Mouse (Mus musculus): ENCODE data around the gene Ckm. TPM values are rescaled to one million over a fixed set of nuclear protein-coding genes. Genes with fewer than 3 reads are reported as not detected.

Ckm gene
- polyA plus RNA-seq, 1 experiment from 2014 or later: 25.2 TPM

GRCm38 (mm10) chr7:19359892-19360641 lies 44.5 kb upstream of the Ckm start:
- no peak overlapping the region for H3K27ac ChIP-seq (ENCODE audit: low read depth, low read length)
- TF ChIP-seq CTCF (IDR thresholded peaks at IDR 0.05; ENCODE audit: low read depth): no peak
- WGBS: under 1% methylated on average over 45 of the region's 45 CpGs
- H3K4me1 ChIP-seq (replicated peaks; ENCODE audit: control insufficient read depth, insufficient read depth, low read length): 0 out of 2 replicates have a peak, but pooled peaks cover 9% of the 10 kb centered on the region
- no peaks in the 10 kb centered on the region for H3K9me3 ChIP-seq (ENCODE audit: control insufficient read depth)
- ATAC-seq: peak; percentile 37
- peak overlapping the region; percentile 34; the same call in 1 of the 2 replicates for H3K9ac ChIP-seq (ENCODE audit: low read depth, low read length)
- peak overlapping the region; percentile 96 for H3K4me2 ChIP-seq (replicated peaks; ENCODE audit: low read depth)
- H3K27me3 ChIP-seq (replicated peaks; ENCODE audit: control insufficient read depth, insufficient read depth, low read length): no peaks in the 10 kb centered on the region
- peak overlapping the region; percentile 73 for H3K4me3 ChIP-seq (ENCODE audit: low read depth, low read length)
- peaks cover 19% of the 10 kb centered on the region; the same call in 1 of the 2 replicates for H3K36me3 ChIP-seq (ENCODE audit: control insufficient read depth, insufficient read depth)

DNA sequence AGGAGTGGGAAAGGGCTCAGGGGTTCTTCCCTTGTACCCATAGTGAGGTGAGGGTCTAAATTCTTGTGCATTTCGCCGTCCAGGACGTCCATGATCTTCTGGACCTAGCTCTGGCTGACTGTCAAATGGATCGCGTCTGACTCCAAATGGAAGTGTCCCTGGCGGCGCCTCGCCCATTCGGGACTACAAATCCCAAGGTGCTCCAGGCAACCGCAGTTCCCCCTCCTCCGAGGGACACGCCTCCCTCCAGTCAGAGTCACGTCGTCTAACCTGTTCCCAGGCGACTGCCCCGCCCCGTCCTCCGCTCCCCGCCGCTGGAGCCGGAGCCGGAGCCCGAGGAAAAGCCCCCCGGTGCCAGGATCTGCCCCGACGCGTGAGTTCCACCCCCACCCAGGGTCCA lies 43.6 kb upstream of the Ckm start:
- Histone ChIP-seq H3K9ac (ENCODE audit: low read depth, low read length) (peak overlapping the region; percentile 40), H3K27me3 (replicated peaks; ENCODE audit: control insufficient read depth, insufficient read depth, low read length) (no peaks in the 10 kb centered on the region), H3K27ac (ENCODE audit: low read depth, low read length) (no peak overlapping the region), H3K9me3 (ENCODE audit: control insufficient read depth) (no peaks in the 10 kb centered on the region), H3K4me1 (replicated peaks; ENCODE audit: control insufficient read depth, insufficient read depth, low read length) (0 out of 2 replicates have a peak, but pooled peaks cover 9% of the 10 kb centered on the region), H3K4me2 (replicated peaks; ENCODE audit: low read depth) (peak overlapping the region; percentile 96), H3K4me3 (ENCODE audit: low read depth, low read length) (peak overlapping the region; percentile 73), H3K36me3 (ENCODE audit: control insufficient read depth, insufficient read depth) (peaks cover 13% of the 10 kb centered on the region; the same call in 1 of the 2 replicates)
- peak; percentile 72 for ATAC-seq
- under 1% methylated on average over 27 of the region's 27 CpGs for WGBS
- no peak for TF ChIP-seq CTCF (IDR thresholded peaks at IDR 0.05; ENCODE audit: low read depth)

DNA sequence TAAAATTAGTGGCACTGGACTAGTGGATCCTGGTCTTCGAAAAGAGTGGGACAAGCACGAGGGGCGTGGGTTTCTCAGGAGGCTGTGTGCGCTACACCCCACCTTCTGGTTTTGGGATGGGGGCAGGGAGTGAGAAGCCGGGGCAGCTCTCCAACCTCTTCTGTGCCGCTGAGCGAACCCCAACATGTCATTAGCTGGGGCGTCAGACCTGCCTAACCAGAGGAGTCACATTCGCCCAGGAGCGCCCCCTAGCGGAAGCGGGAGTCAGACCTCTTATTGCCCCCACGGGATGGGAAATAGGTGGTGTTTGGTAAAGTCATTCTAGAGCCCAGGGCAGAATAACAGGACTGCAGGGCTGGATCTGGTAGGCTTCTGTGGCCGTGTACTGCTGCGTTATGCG lies 42.9 kb upstream of the Ckm start:
- H3K4me1 ChIP-seq (replicated peaks; ENCODE audit: control insufficient read depth, insufficient read depth, low read length): 0 out of 2 replicates have a peak, but pooled peaks cover 9% of the 10 kb centered on the region
- peak; percentile 11; the same call in 1 of the 2 replicates for ATAC-seq
- no peak overlapping the region for H3K27ac ChIP-seq (ENCODE audit: low read depth, low read length)
- no peaks in the 10 kb centered on the region for H3K9me3 ChIP-seq (ENCODE audit: control insufficient read depth)
- peak overlapping the region; percentile 40; the same call in 1 of the 2 replicates for H3K9ac ChIP-seq (ENCODE audit: low read depth, low read length)
- TF ChIP-seq CTCF (IDR thresholded peaks at IDR 0.05; ENCODE audit: low read depth): peak; percentile 89
- peak overlapping the region; percentile 73 for H3K4me3 ChIP-seq (ENCODE audit: low read depth, low read length)
- 8% methylated on average over 16 of the region's 16 CpGs for WGBS
- peak overlapping the region; percentile 96 for H3K4me2 ChIP-seq (replicated peaks; ENCODE audit: low read depth)
- peaks cover 8% of the 10 kb centered on the region; the same call in 1 of the 2 replicates for H3K36me3 ChIP-seq (ENCODE audit: control insufficient read depth, insufficient read depth)
- H3K27me3 ChIP-seq (replicated peaks; ENCODE audit: control insufficient read depth, insufficient read depth, low read length): no peaks in the 10 kb centered on the region

GRCm38 (mm10) chr7:19362276-19362675 lies 42.3 kb upstream of the Ckm start:
- no peak overlapping the region for H3K9ac ChIP-seq (ENCODE audit: low read depth, low read length)
- H3K4me1 ChIP-seq (replicated peaks; ENCODE audit: control insufficient read depth, insufficient read depth, low read length): 0 out of 2 replicates have a peak, but pooled peaks cover 9% of the 10 kb centered on the region
- no peaks in the 10 kb centered on the region for H3K27me3 ChIP-seq (replicated peaks; ENCODE audit: control insufficient read depth, insufficient read depth, low read length)
- no peak for ATAC-seq
- 36% methylated on average over 4 of the region's 4 CpGs for WGBS
- H3K4me3 ChIP-seq (ENCODE audit: low read depth, low read length): no peak overlapping the region
- no peaks in the 10 kb centered on the region for H3K9me3 ChIP-seq (ENCODE audit: control insufficient read depth)
- H3K27ac ChIP-seq (ENCODE audit: low read depth, low read length): no peak overlapping the region
- H3K4me2 ChIP-seq (replicated peaks; ENCODE audit: low read depth): peak overlapping the region; percentile 96
- TF ChIP-seq CTCF (IDR thresholded peaks at IDR 0.05; ENCODE audit: low read depth): no peak
- H3K36me3 ChIP-seq (ENCODE audit: control insufficient read depth, insufficient read depth): peaks cover 5% of the 10 kb centered on the region; the same call in 1 of the 2 replicates

DNA sequence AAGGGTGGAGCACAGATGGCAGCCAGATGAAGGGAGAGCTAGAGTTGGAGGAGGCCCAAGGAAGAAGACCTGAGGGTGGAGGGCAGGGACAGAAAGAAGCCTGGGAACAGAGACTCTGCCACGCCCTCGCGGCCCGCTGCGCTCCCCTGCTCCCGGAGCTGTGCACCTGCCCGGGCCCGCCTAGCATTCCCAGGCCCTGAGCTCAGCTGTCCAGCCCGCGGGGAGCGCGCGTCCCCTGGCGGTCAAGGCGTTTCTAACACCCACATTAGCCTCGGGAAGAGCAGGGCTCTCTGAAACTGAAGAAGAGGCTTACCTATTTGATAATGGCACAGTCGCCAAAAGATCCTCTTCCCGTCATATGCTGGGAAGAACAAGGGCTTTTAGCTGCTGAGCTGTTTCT lies 40.7 kb upstream of the Ckm start:
- H3K27ac ChIP-seq (ENCODE audit: low read depth, low read length): no peak overlapping the region

GRCm38 (mm10) chr7:19365376-19365775 lies 39.2 kb upstream of the Ckm start:
- no peak for TF ChIP-seq CTCF (IDR thresholded peaks at IDR 0.05; ENCODE audit: low read depth)
- Histone ChIP-seq H3K4me3 (ENCODE audit: low read depth, low read length) (no peak overlapping the region), H3K4me2 (replicated peaks; ENCODE audit: low read depth) (no peak overlapping the region), H3K4me1 (replicated peaks; ENCODE audit: control insufficient read depth, insufficient read depth, low read length) (0 out of 2 replicates have a peak, but pooled peaks cover 9% of the 10 kb centered on the region), H3K36me3 (ENCODE audit: control insufficient read depth, insufficient read depth) (no peaks in the 10 kb centered on the region), H3K9me3 (ENCODE audit: control insufficient read depth) (no peaks in the 10 kb centered on the region), H3K27me3 (replicated peaks; ENCODE audit: control insufficient read depth, insufficient read depth, low read length) (no peaks in the 10 kb centered on the region), H3K9ac (ENCODE audit: low read depth, low read length) (no peak overlapping the region), H3K27ac (ENCODE audit: low read depth, low read length) (no peak overlapping the region)
- 46% methylated on average over 4 of the region's 4 CpGs for WGBS
- no peak for ATAC-seq

More for the DNA sequence above, 40.7 kb upstream of the Ckm start:
- Histone ChIP-seq H3K36me3 (ENCODE audit: control insufficient read depth, insufficient read depth) (no peaks in the 10 kb centered on the region), H3K9ac (ENCODE audit: low read depth, low read length) (no peak overlapping the region), H3K27me3 (replicated peaks; ENCODE audit: control insufficient read depth, insufficient read depth, low read length) (no peaks in the 10 kb centered on the region), H3K9me3 (ENCODE audit: control insufficient read depth) (no peaks in the 10 kb centered on the region), H3K4me2 (replicated peaks; ENCODE audit: low read depth) (peak overlapping the region; percentile 35), H3K4me3 (ENCODE audit: low read depth, low read length) (no peak overlapping the region), H3K4me1 (replicated peaks; ENCODE audit: control insufficient read depth, insufficient read depth, low read length) (0 out of 2 replicates have a peak, but pooled peaks cover 9% of the 10 kb centered on the region)
- peak; percentile 29; the same call in 1 of the 2 replicates for ATAC-seq
- TF ChIP-seq CTCF (IDR thresholded peaks at IDR 0.05; ENCODE audit: low read depth): peak; percentile 98
- 4% methylated on average over 18 of the region's 18 CpGs for whole genome bisulfite sequencing
